Mouse (Mus musculus) megakaryocyte, embryonic 14.5 days (primary cell): ENCODE results near the gene Antxrl.

Experiments used
- FLI1 ChIP-seq: IDR thresholded peaks from 2 replicates; pipeline ENCODE4 v1.6.1; 2012; ENCODE audit warnings: low read length, inconsistent platforms, mixed read lengths
- GATA1 ChIP-seq: IDR thresholded peaks from 3 replicates; pipeline ENCODE4 v1.6.1; 2012; ENCODE audit warnings: mixed read lengths, low read length, inconsistent platforms, borderline replicate concordance

- no peak for TF ChIP-seq FLI1
- no peak for TF ChIP-seq GATA1
These were observed 35.4 kb downstream of the Antxrl start for GRCm38 (mm10) chr14:34087856-34088398.
